Mouse (Mus musculus): ENCODE measurements around the gene Tph2. TPM values are rescaled to one million over a fixed set of nuclear protein-coding genes. Genes with fewer than 3 reads are reported as not detected.

Gene Tph2
- polyA plus RNA-seq (2015; fragmentation: Nextera tagmentation; extraction: Ambion mirVana), result 0.06 TPM in 1 of 2 replicates, not detected in the other

- 5% methylated on average over 9 of the region's 9 CpGs for WGBS
These were observed at the start of gene Tph2 for GRCm38 (mm10) chr10:115184697-115185096. TSS of gene Tph2 (minus strand) at chr10:115185022.

DNA sequence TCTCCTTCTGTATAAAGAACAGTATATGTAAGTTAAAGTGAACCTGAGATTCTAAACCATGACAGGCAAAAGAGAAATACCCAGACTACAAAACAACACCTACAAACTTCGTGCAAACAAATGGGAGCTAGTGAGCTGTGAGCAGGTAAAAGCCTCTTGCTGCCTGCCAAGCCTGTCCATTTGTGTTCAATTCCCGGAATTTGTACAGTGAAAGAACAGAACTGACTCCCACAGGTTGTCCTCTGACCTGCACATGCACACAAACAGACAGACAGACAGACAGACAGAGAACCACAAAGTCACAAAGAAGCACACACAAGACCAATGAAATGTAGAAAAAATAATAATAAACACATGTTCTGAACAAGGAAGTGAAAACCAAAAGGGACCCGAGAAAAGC lies 49.0 kb upstream of the Tph2 start:
- Histone ChIP-seq H3K4me1 (no peaks in the 10 kb centered on the region), H3K4me3 (replicated peaks) (no peak overlapping the region), H3K9me3 (no peaks in the 10 kb centered on the region), H3K36me3 (peaks cover 13% of the 10 kb centered on the region; the same call in 1 of the 2 replicates), H3K4me2 (no peak overlapping the region), H3K27ac (no peak overlapping the region), H3K9ac (no peak overlapping the region), H3K27me3 (replicated peaks) (no peaks in the 10 kb centered on the region)
- WGBS, result 80% methylated on average over 3 of the region's 3 CpGs
- no peak for ATAC-seq (ENCODE audit: insufficient read depth, low FRiP score, low read depth)

More at GRCm38 (mm10) chr10:115184697-115185096, at the start of gene Tph2:
- no peak within 1 kb of the TSS for H3K9ac ChIP-seq
- H3K27ac ChIP-seq, result no peak within 1 kb of the TSS
- no peaks in the 10 kb centered on the region for H3K9me3 ChIP-seq
- ATAC-seq (ENCODE audit: insufficient read depth, low FRiP score, low read depth), result no peak
- no peak within 1 kb of the TSS for H3K4me2 ChIP-seq
- H3K27me3 ChIP-seq (replicated peaks), result no peaks in the 10 kb centered on the region
- H3K4me3 ChIP-seq (replicated peaks), result no peak within 1 kb of the TSS
- no peaks in the 10 kb centered on the region for H3K36me3 ChIP-seq
- H3K4me1 ChIP-seq, result no peaks in the 10 kb centered on the region

GRCm38 (mm10) chr10:115232513-115232912 lies 47.7 kb upstream of the Tph2 start:
- Histone ChIP-seq H3K4me3 (replicated peaks) (no peak overlapping the region), H3K27ac (no peak overlapping the region), H3K4me1 (no peaks in the 10 kb centered on the region), H3K27me3 (replicated peaks) (no peaks in the 10 kb centered on the region), H3K9ac (no peak overlapping the region), H3K4me2 (no peak overlapping the region), H3K36me3 (0 out of 2 replicates have a peak, but pooled peaks cover 3% of the 10 kb centered on the region), H3K9me3 (no peaks in the 10 kb centered on the region)
- no peak for ATAC-seq (ENCODE audit: insufficient read depth, low FRiP score, low read depth)
- WGBS, result 88% methylated on average over 3 of the region's 3 CpGs

GRCm38 (mm10) chr10:115229023-115229422 lies 44.2 kb upstream of the Tph2 start:
- Histone ChIP-seq H3K4me1 (no peaks in the 10 kb centered on the region), H3K27ac (no peak overlapping the region), H3K27me3 (replicated peaks) (no peaks in the 10 kb centered on the region), H3K4me3 (replicated peaks) (no peak overlapping the region), H3K9ac (no peak overlapping the region), H3K36me3 (peaks cover 6% of the 10 kb centered on the region; the same call in 1 of the 2 replicates), H3K9me3 (no peaks in the 10 kb centered on the region), H3K4me2 (no peak overlapping the region)
- WGBS, result 86% methylated on average over 9 of the region's 9 CpGs
- no peak for ATAC-seq (ENCODE audit: insufficient read depth, low FRiP score, low read depth)

DNA sequence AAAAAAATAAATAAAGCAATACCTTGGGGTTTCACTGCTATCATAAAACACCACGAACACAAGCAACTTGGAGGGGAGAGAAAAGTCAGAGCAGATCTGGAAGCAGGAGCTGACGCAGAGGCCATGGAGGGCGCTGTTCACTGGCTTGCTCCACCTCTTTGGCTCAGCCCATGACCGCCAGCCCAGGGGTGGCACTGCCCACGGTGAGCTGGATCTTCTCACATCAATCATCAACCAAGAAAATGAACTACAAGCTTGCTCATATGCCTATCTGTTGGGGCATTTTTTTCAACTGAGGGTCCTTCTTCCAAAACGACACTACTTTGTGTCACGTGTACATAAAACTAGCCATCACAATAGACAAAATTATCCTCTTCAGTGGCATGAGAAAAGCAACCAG lies 41.8 kb upstream of the Tph2 start:
- no peak for ATAC-seq (ENCODE audit: insufficient read depth, low FRiP score, low read depth)
- Histone ChIP-seq H3K4me3 (replicated peaks) (no peak overlapping the region), H3K36me3 (peaks cover 6% of the 10 kb centered on the region; the same call in 1 of the 2 replicates), H3K9ac (no peak overlapping the region), H3K27ac (no peak overlapping the region), H3K4me2 (no peak overlapping the region), H3K9me3 (no peaks in the 10 kb centered on the region), H3K27me3 (replicated peaks) (no peaks in the 10 kb centered on the region), H3K4me1 (no peaks in the 10 kb centered on the region)
- 91% methylated on average over 7 of the region's 7 CpGs for WGBS

GRCm38 (mm10) chr10:115223845-115224244 lies 39.0 kb upstream of the Tph2 start:
- no peak for ATAC-seq (ENCODE audit: insufficient read depth, low FRiP score, low read depth)
- H3K4me2 ChIP-seq, result no peak overlapping the region
- H3K27ac ChIP-seq, result no peak overlapping the region
- H3K9me3 ChIP-seq, result no peaks in the 10 kb centered on the region
- no peaks in the 10 kb centered on the region for H3K27me3 ChIP-seq (replicated peaks)
- peaks cover 13% of the 10 kb centered on the region; the same call in 1 of the 2 replicates for H3K36me3 ChIP-seq
- H3K4me1 ChIP-seq, result no peaks in the 10 kb centered on the region
- 91% methylated on average over 3 of the region's 3 CpGs for WGBS
- no peak overlapping the region for H3K4me3 ChIP-seq (replicated peaks)
- no peak overlapping the region for H3K9ac ChIP-seq

GRCm38 (mm10) chr10:115212916-115213580 lies 28.2 kb upstream of the Tph2 start:
- Histone ChIP-seq H3K27ac (no peak overlapping the region), H3K27me3 (replicated peaks) (no peaks in the 10 kb centered on the region), H3K9me3 (no peaks in the 10 kb centered on the region), H3K36me3 (peaks cover 19% of the 10 kb centered on the region; the same call in 1 of the 2 replicates), H3K4me3 (replicated peaks) (no peak overlapping the region), H3K9ac (no peak overlapping the region), H3K4me2 (no peak overlapping the region), H3K4me1 (no peaks in the 10 kb centered on the region)
- no peak for ATAC-seq (ENCODE audit: insufficient read depth, low FRiP score, low read depth)
- WGBS, result 95% methylated on average over 11 of the region's 11 CpGs

DNA sequence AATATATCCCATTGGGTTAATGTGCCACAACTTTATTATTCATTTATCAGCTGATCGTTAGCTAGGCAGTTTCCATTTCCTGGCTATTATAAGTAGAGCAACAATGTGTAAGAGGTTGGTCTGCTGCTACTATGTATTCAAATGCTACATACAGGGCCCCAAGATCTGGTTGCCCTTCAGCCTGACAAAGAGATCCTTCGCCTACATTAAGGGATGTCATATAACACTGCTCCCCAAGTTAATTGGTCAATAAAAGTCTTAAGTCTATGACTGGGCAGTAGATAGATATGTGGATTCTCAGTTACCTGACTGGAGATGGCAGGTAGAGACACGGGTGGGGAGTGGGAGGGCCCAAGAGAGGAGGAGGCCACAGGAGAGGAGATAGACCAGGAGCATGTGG lies 21.0 kb upstream of the Tph2 start:
- Histone ChIP-seq H3K4me3 (replicated peaks) (no peak overlapping the region), H3K9me3 (no peaks in the 10 kb centered on the region), H3K4me1 (no peaks in the 10 kb centered on the region), H3K9ac (no peak overlapping the region), H3K27me3 (replicated peaks) (no peaks in the 10 kb centered on the region), H3K27ac (no peak overlapping the region), H3K4me2 (no peak overlapping the region), H3K36me3 (0 out of 2 replicates have a peak, but pooled peaks cover 6% of the 10 kb centered on the region)
- WGBS, result 78% methylated on average over 3 of the region's 3 CpGs
- no peak; the same call in 1 of the 2 replicates for ATAC-seq (ENCODE audit: insufficient read depth, low FRiP score, low read depth)

- H3K4me1 ChIP-seq, result no peaks in the 10 kb centered on the region
- no peak overlapping the region for H3K27ac ChIP-seq
- H3K9me3 ChIP-seq, result no peaks in the 10 kb centered on the region
- 0 out of 2 replicates have a peak, but pooled peaks cover 4% of the 10 kb centered on the region for H3K36me3 ChIP-seq
- H3K4me3 ChIP-seq (replicated peaks), result no peak overlapping the region
- WGBS, result 61% methylated on average over 1 of the region's 1 CpGs
- no peak overlapping the region for H3K4me2 ChIP-seq
- H3K9ac ChIP-seq, result no peak overlapping the region
- no peaks in the 10 kb centered on the region for H3K27me3 ChIP-seq (replicated peaks)
- ATAC-seq (ENCODE audit: insufficient read depth, low FRiP score, low read depth), result peak; percentile 60; the same call in 1 of the 2 replicates
These were observed 20.5 kb upstream of the Tph2 start for GRCm38 (mm10) chr10:115205284-115205683.

DNA sequence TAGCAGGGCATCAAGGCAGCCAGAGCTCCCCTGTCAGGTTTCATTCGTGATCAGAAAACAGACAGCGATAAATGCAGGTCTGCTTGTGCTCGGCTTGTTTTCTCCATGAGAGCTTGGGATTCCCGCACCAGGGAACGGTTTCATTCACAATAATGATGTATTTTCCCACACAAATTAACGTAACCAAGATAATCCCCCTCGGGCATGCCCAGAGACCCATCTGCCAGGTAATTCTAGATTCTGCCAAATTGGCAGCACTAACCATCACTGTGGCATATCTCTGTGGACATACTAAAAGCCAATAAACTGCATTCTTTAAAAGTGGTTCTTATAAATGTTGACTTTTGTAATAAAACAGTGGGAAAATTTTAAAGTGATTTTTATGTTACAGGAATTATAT lies 6.4 kb upstream of the Tph2 start:
- no peak overlapping the region for H3K4me2 ChIP-seq
- no peak overlapping the region for H3K27ac ChIP-seq
- no peak overlapping the region for H3K4me3 ChIP-seq (replicated peaks)
- no peaks in the 10 kb centered on the region for H3K4me1 ChIP-seq
- ATAC-seq (ENCODE audit: insufficient read depth, low FRiP score, low read depth), result no peak
- H3K27me3 ChIP-seq (replicated peaks), result no peaks in the 10 kb centered on the region
- no peak overlapping the region for H3K9ac ChIP-seq
- whole genome bisulfite sequencing, result 81% methylated on average over 7 of the region's 7 CpGs
- no peaks in the 10 kb centered on the region for H3K36me3 ChIP-seq
- no peaks in the 10 kb centered on the region for H3K9me3 ChIP-seq

DNA sequence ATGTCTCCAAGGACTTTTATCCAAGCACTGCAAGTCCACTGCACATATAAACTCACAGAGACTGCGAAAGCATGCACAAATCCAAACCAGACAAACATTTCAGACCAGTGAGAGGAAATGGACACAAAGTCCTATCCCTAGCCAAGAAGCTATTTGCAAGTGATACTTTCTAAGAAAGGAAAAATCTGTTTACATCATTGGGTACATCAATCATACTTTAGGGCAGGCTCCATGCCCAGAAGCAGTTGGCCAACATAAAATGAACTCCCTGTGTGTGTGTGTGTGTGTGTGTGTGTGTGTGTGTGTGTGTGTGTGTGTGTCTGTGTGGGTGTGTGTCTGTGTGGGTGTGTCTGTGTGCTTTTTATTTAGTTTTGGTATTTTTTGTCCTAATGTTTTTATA lies 2.6 kb upstream of the Tph2 start:
- Histone ChIP-seq H3K36me3 (no peaks in the 10 kb centered on the region), H3K9me3 (no peaks in the 10 kb centered on the region), H3K4me1 (no peaks in the 10 kb centered on the region), H3K4me2 (no peak overlapping the region), H3K27ac (no peak overlapping the region), H3K4me3 (replicated peaks) (no peak overlapping the region), H3K9ac (no peak overlapping the region), H3K27me3 (replicated peaks) (no peaks in the 10 kb centered on the region)
- WGBS, result 70% methylated on average over 1 of the region's 1 CpGs
- ATAC-seq (ENCODE audit: insufficient read depth, low FRiP score, low read depth), result no peak

DNA sequence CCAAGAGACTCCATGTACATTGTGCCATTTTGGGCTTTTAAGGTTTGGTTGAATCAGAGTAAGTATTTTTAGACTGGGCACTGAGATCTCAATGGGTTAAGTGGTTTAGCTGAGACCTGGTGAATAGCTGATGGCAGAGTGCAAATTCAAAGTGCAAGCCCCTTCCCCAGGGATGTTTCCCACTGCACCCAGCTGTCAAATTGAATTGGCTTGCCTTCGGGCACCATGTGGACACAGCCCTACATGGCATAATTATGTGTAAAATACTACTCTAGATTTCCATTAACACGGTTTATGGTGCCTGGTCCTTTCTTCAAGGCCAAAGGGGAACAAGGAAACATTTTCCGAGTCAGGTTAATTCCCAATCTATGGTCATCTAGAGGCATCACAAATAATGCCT lies 3.8 kb downstream of the Tph2 start:
- H3K9me3 ChIP-seq, result no peaks in the 10 kb centered on the region
- no peak overlapping the region for H3K27ac ChIP-seq
- H3K27me3 ChIP-seq (replicated peaks), result no peaks in the 10 kb centered on the region
- no peak overlapping the region for H3K4me2 ChIP-seq
- H3K4me3 ChIP-seq (replicated peaks), result no peak overlapping the region
- H3K4me1 ChIP-seq, result no peaks in the 10 kb centered on the region
- no peak for ATAC-seq (ENCODE audit: insufficient read depth, low FRiP score, low read depth)
- no peak overlapping the region for H3K9ac ChIP-seq
- 75% methylated on average over 3 of the region's 3 CpGs for WGBS
- no peaks in the 10 kb centered on the region for H3K36me3 ChIP-seq
